Mouse (Mus musculus): ENCODE measurements around the gene Ifna5. TPM values are rescaled to one million over a fixed set of nuclear protein-coding genes. Genes with fewer than 3 reads are reported as not detected.
A peak's percentile ranks its signal among the peaks of the same experiment; 100 is the strongest.

The Ifna5 gene
- polyA plus RNA-seq, 1 experiment from 2014 or later = not detected

- Histone ChIP-seq H3K27me3 (replicated peaks) (no peaks in the 10 kb centered on the region), H3K4me2 (replicated peaks) (peak overlapping the region; percentile 80), H3K36me3 (no peaks in the 10 kb centered on the region), H3K27ac (no peak overlapping the region), H3K9me3 (no peaks in the 10 kb centered on the region), H3K9ac (peak overlapping the region; percentile 23), H3K4me3 (replicated peaks) (peak overlapping the region; percentile 45), H3K4me1 (replicated peaks) (no peaks in the 10 kb centered on the region)
- WGBS = 8% methylated on average over 30 of the region's 31 CpGs
- ATAC-seq = peak; percentile 66
Observed at GRCm38 (mm10) chr4:88867926-88868911, 32.9 kb downstream of the Ifna5 start.

DNA sequence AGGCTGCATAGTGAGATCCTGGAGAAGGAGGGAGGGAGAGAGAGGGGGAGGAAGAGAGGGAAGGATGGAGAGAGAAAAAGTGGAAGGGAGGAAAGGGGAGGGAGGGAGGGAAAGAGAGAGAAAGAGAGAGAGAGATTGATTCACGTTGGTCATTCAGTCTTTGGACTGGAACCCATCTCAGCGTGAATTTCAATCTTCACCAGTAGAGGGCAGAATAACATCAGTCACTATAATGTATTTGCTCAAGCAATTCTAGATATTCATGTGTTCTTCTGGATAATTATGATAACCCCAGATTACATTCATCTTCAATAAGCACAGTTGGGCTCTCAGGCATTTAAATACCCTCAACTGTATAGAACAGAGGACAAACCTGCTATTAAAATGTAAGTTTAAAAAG is 37.4 kb downstream of the Ifna5 start:
- 0 out of 2 replicates have a peak, but pooled peaks have one; percentile 35 for ATAC-seq
- Histone ChIP-seq H3K9me3 (no peaks in the 10 kb centered on the region), H3K4me2 (replicated peaks) (no peak overlapping the region), H3K27me3 (replicated peaks) (no peaks in the 10 kb centered on the region), H3K9ac (no peak overlapping the region), H3K4me3 (replicated peaks) (no peak overlapping the region), H3K27ac (no peak overlapping the region), H3K4me1 (replicated peaks) (no peaks in the 10 kb centered on the region), H3K36me3 (no peaks in the 10 kb centered on the region)
- WGBS = 0% methylated on average over 2 of the region's 2 CpGs

DNA sequence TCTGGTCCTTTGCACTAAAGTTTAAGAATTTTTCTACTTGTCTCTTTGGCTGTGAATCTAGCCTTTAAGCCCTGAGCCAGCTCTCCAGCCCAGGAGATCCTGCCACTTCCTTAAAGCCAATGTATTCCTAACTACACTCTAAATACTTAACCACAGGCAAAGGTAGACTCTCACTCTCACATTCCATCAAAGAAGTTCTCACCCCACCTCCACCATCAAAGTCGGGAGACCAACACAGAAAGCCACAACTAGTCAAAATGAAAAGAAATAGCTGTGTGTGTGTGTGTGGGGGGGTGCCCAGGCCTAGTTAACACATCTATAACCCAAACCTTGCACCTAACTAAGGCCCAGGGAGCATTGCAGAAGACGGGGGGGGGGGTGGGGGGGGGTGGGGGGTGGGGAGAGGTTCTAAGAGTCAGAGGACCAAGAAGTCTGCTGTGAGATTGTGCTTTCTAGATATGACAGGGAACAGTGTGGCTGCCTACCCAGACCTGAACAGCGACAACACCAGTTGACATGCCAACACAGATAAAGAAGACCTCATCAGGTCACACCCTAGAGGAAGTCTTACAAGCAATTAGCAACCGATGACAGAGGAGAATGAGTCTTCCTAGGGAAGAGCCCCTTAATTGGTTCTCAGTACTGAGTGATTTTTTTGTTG is 40.2 kb downstream of the Ifna5 start:
- Histone ChIP-seq H3K9ac (no peak overlapping the region), H3K4me1 (replicated peaks) (no peaks in the 10 kb centered on the region), H3K27me3 (replicated peaks) (no peaks in the 10 kb centered on the region), H3K27ac (no peak overlapping the region), H3K9me3 (no peaks in the 10 kb centered on the region), H3K4me2 (replicated peaks) (no peak overlapping the region), H3K4me3 (replicated peaks) (no peak overlapping the region), H3K36me3 (no peaks in the 10 kb centered on the region)
- ATAC-seq = peak; percentile 32
- WGBS = 57% methylated on average over 4 of the region's 4 CpGs

GRCm38 (mm10) chr4:88876520-88876919 is 41.2 kb downstream of the Ifna5 start:
- Histone ChIP-seq H3K4me3 (replicated peaks) (no peak overlapping the region), H3K9ac (no peak overlapping the region), H3K4me1 (replicated peaks) (no peaks in the 10 kb centered on the region), H3K36me3 (no peaks in the 10 kb centered on the region), H3K9me3 (no peaks in the 10 kb centered on the region), H3K27ac (no peak overlapping the region), H3K4me2 (replicated peaks) (no peak overlapping the region), H3K27me3 (replicated peaks) (no peaks in the 10 kb centered on the region)
- 77% methylated on average over 4 of the region's 4 CpGs for WGBS
- ATAC-seq = no peak

- WGBS = 46% methylated on average over 10 of the region's 10 CpGs
- no peak overlapping the region for H3K27ac ChIP-seq
Observed at GRCm38 (mm10) chr4:88878246-88878645, 42.9 kb downstream of the Ifna5 start.

GRCm38 (mm10) chr4:88878772-88879171 is 43.4 kb downstream of the Ifna5 start:
- H3K4me1 ChIP-seq (replicated peaks) = no peaks in the 10 kb centered on the region
- no peaks in the 10 kb centered on the region for H3K36me3 ChIP-seq
- no peak overlapping the region for H3K27ac ChIP-seq
- no peaks in the 10 kb centered on the region for H3K9me3 ChIP-seq
- H3K9ac ChIP-seq = no peak overlapping the region
- WGBS = 65% methylated on average over 4 of the region's 4 CpGs
- no peaks in the 10 kb centered on the region for H3K27me3 ChIP-seq (replicated peaks)
- no peak overlapping the region for H3K4me2 ChIP-seq (replicated peaks)
- no peak overlapping the region for H3K4me3 ChIP-seq (replicated peaks)
- no peak for ATAC-seq

More at GRCm38 (mm10) chr4:88878246-88878645, 42.9 kb downstream of the Ifna5 start:
- H3K9ac ChIP-seq = no peak overlapping the region
- no peak overlapping the region for H3K4me3 ChIP-seq (replicated peaks)
- H3K27me3 ChIP-seq (replicated peaks) = no peaks in the 10 kb centered on the region
- ATAC-seq = peak; percentile 62
- H3K4me2 ChIP-seq (replicated peaks) = peak overlapping the region; percentile 20; the same call in 1 of the 2 replicates
- no peaks in the 10 kb centered on the region for H3K36me3 ChIP-seq
- H3K4me1 ChIP-seq (replicated peaks) = no peaks in the 10 kb centered on the region
- no peaks in the 10 kb centered on the region for H3K9me3 ChIP-seq

GRCm38 (mm10) chr4:88880101-88880500 is 44.8 kb downstream of the Ifna5 start, which contains the start of gene Ifne:
Gene Ifne (minus strand): TSS chr4:88880201.
- H3K4me2 ChIP-seq (replicated peaks) = no peak within 1 kb of the TSS
- ATAC-seq = no peak
- no peak within 1 kb of the TSS for H3K9ac ChIP-seq
- 84% methylated on average over 8 of the region's 8 CpGs for WGBS
- no peaks in the 10 kb centered on the region for H3K4me1 ChIP-seq (replicated peaks)
- no peak within 1 kb of the TSS for H3K4me3 ChIP-seq (replicated peaks)
- H3K27me3 ChIP-seq (replicated peaks) = no peaks in the 10 kb centered on the region
- no peaks in the 10 kb centered on the region for H3K9me3 ChIP-seq
- no peaks in the 10 kb centered on the region for H3K36me3 ChIP-seq
- no peak within 1 kb of the TSS for H3K27ac ChIP-seq

Other genes with a start within 250 kb of the Ifna5 start
- gene Ifna9, start 243.1 kb upstream of the Ifna5 start, polyA plus RNA-seq (2015; fragmentation: Nextera tagmentation; extraction: Ambion mirVana) = not detected in 2 replicates
- gene Ifna12, start 232.1 kb upstream of the Ifna5 start, polyA plus RNA-seq (2015; fragmentation: Nextera tagmentation; extraction: Ambion mirVana) = not detected in 2 replicates
- not detected in 2 replicates for gene C87499, start 201.1 kb upstream of the Ifna5 start, polyA plus RNA-seq (2015; fragmentation: Nextera tagmentation; extraction: Ambion mirVana)
- not detected in 2 replicates for gene Ifna13, start 191.1 kb upstream of the Ifna5 start, polyA plus RNA-seq (2015; fragmentation: Nextera tagmentation; extraction: Ambion mirVana)
- gene Ifna16, start 158.6 kb upstream of the Ifna5 start, polyA plus RNA-seq (2015; fragmentation: Nextera tagmentation; extraction: Ambion mirVana) = not detected in 2 replicates
- gene Ifna2, start 151.6 kb upstream of the Ifna5 start, polyA plus RNA-seq (2015; fragmentation: Nextera tagmentation; extraction: Ambion mirVana) = not detected in 2 replicates
- gene Ifnab, start 144.2 kb upstream of the Ifna5 start, polyA plus RNA-seq (2015; fragmentation: Nextera tagmentation; extraction: Ambion mirVana) = not detected in 2 replicates
- 0.80 and 0.97 TPM in 2 replicates for gene Gm26566, start 113.7 kb upstream of the Ifna5 start, polyA plus RNA-seq (2015; fragmentation: Nextera tagmentation; extraction: Ambion mirVana)
- gene Klhl9, start 113.1 kb upstream of the Ifna5 start, polyA plus RNA-seq (2015; fragmentation: Nextera tagmentation; extraction: Ambion mirVana) = 75.3 and 89.4 TPM in 2 replicates
- gene Gm13271, start 80.7 kb upstream of the Ifna5 start, polyA plus RNA-seq (2015; fragmentation: Nextera tagmentation; extraction: Ambion mirVana) = not detected in 2 replicates
- 0.39 and 0.80 TPM in 2 replicates for gene Gm13283, start 75.4 kb upstream of the Ifna5 start, polyA plus RNA-seq (2015; fragmentation: Nextera tagmentation; extraction: Ambion mirVana)
- 0.63 TPM in 1 of 2 replicates, not detected in the other for gene Gm13290, start 61.7 kb upstream of the Ifna5 start, polyA plus RNA-seq (2015; fragmentation: Nextera tagmentation; extraction: Ambion mirVana)
- not detected in 2 replicates for gene Gm13289, start 58.6 kb upstream of the Ifna5 start, polyA plus RNA-seq (2015; fragmentation: Nextera tagmentation; extraction: Ambion mirVana)
- not detected in 2 replicates for gene Gm13272, start 55.7 kb upstream of the Ifna5 start, polyA plus RNA-seq (2015; fragmentation: Nextera tagmentation; extraction: Ambion mirVana)
- not detected in 2 replicates for gene Ifnz, start 53.4 kb upstream of the Ifna5 start, polyA plus RNA-seq (2015; fragmentation: Nextera tagmentation; extraction: Ambion mirVana)
- 0.38 TPM in 1 of 2 replicates, not detected in the other for gene Gm13276, start 49.8 kb upstream of the Ifna5 start, polyA plus RNA-seq (2015; fragmentation: Nextera tagmentation; extraction: Ambion mirVana)
- not detected in 2 replicates for gene Gm13277, start 46.9 kb upstream of the Ifna5 start, polyA plus RNA-seq (2015; fragmentation: Nextera tagmentation; extraction: Ambion mirVana)
- not detected in 2 replicates for gene Gm13278, start 44.0 kb upstream of the Ifna5 start, polyA plus RNA-seq (2015; fragmentation: Nextera tagmentation; extraction: Ambion mirVana)
- not detected in 2 replicates for gene Gm13275, start 41.0 kb upstream of the Ifna5 start, polyA plus RNA-seq (2015; fragmentation: Nextera tagmentation; extraction: Ambion mirVana)
- not detected in 2 replicates for gene Gm13279, start 38.1 kb upstream of the Ifna5 start, polyA plus RNA-seq (2015; fragmentation: Nextera tagmentation; extraction: Ambion mirVana)
- gene Gm13285, start 35.9 kb upstream of the Ifna5 start, polyA plus RNA-seq (2015; fragmentation: Nextera tagmentation; extraction: Ambion mirVana) = 1.1 TPM in 2 replicates
- not detected in 2 replicates for gene Gm13287, start 32.3 kb upstream of the Ifna5 start, polyA plus RNA-seq (2015; fragmentation: Nextera tagmentation; extraction: Ambion mirVana)
- gene Gm13288, start 30.0 kb upstream of the Ifna5 start, polyA plus RNA-seq (2015; fragmentation: Nextera tagmentation; extraction: Ambion mirVana) = 0.08 TPM in 1 of 2 replicates, not detected in the other
- not detected in 2 replicates for gene Ifna7, start 19.3 kb upstream of the Ifna5 start, polyA plus RNA-seq (2015; fragmentation: Nextera tagmentation; extraction: Ambion mirVana)
- gene Ifna11, start 15.6 kb upstream of the Ifna5 start, polyA plus RNA-seq (2015; fragmentation: Nextera tagmentation; extraction: Ambion mirVana) = not detected in 2 replicates
- gene Ifna6, start 8.1 kb upstream of the Ifna5 start, polyA plus RNA-seq (2015; fragmentation: Nextera tagmentation; extraction: Ambion mirVana) = not detected in 2 replicates
- not detected in 2 replicates for gene Ifna4, start 6.3 kb downstream of the Ifna5 start, polyA plus RNA-seq (2015; fragmentation: Nextera tagmentation; extraction: Ambion mirVana)
- not detected in 2 replicates for gene Ifna1, start 14.6 kb downstream of the Ifna5 start, polyA plus RNA-seq (2015; fragmentation: Nextera tagmentation; extraction: Ambion mirVana)
- gene Ifne, start 44.7 kb downstream of the Ifna5 start, polyA plus RNA-seq (2015; fragmentation: Nextera tagmentation; extraction: Ambion mirVana) = not detected in 2 replicates